Mouse (Mus musculus) liver, embryonic 15.5 days (tissue): ENCODE data around the gene Best3. TPM values are rescaled to one million over a fixed set of nuclear protein-coding genes. Genes with fewer than 3 reads are reported as not detected.

ENCODE experiments used
- ATAC-seq: fragments of 200-750 bp; cut with Nextera tagmentation; 2 replicates; pipeline ENCODE4 v1.8.0; 2017; ENCODE audit warnings: moderate number of reproducible peaks, mild to moderate bottlenecking, moderate library complexity; ENCODE audit not compliant: insufficient read depth
- H3K27ac ChIP-seq: fragments of 300-500 bp; sonication (generic); replicated peaks from 2 replicates; pipeline ENCODE4 v1.5.1; 2015; ENCODE audit warnings: mild to moderate bottlenecking, inconsistent platforms
- H3K27me3 ChIP-seq: fragments of 300-500 bp; sonication (generic); 2 replicates; pipeline ENCODE4 v1.6.1; 2015; ENCODE audit warnings: mild to moderate bottlenecking, inconsistent platforms
- H3K36me3 ChIP-seq: fragments of 300-500 bp; sonication (generic); replicated peaks from 2 replicates; pipeline ENCODE4 v1.6.1; 2015; ENCODE audit warnings: moderate library complexity, mild to moderate bottlenecking, inconsistent platforms
- H3K4me1 ChIP-seq: fragments of 300-500 bp; sonication (generic); replicated peaks from 2 replicates; pipeline ENCODE4 v1.6.1; 2015; ENCODE audit warnings: inconsistent platforms
- H3K4me2 ChIP-seq: fragments of 300-500 bp; sonication (generic); 2 replicates; pipeline ENCODE4 v1.6.1; 2015; ENCODE audit warnings: moderate library complexity, mild to moderate bottlenecking, inconsistent platforms
- H3K4me3 ChIP-seq: fragments of 300-500 bp; sonication (generic); replicated peaks from 2 replicates; pipeline ENCODE4 v1.5.1; 2015; ENCODE audit warnings: mild to moderate bottlenecking, inconsistent platforms
- H3K9ac ChIP-seq: fragments of 300-500 bp; sonication (generic); 2 replicates; pipeline ENCODE4 v1.6.1; 2015; ENCODE audit warnings: moderate library complexity, mild to moderate bottlenecking, inconsistent platforms
- H3K9me3 ChIP-seq: fragments of 300-500 bp; sonication (generic); replicated peaks from 2 replicates; pipeline ENCODE4 v1.6.1; 2016; ENCODE audit warnings: inconsistent platforms
- WGBS: fragments of 180-500 bp; shearing (Covaris S2); methylation state at CpG from one replicate; pipeline ENCODE4 v1.1.7; 2015; ENCODE audit warnings: mixed read lengths; ENCODE audit not compliant: insufficient replicate concordance; 5-methylcytosine and 5-hydroxymethylcytosine counted together
- polyA plus RNA-seq: library from polyadenylated mRNA; unstranded; fragments of >200 nt; fragmentation: Nextera tagmentation; extraction: Ambion mirVana; gene quantifications from 2 replicates; pipeline ENCODE4 v1.2.1, GENCODE M21; 2015

Best3 gene
- polyA plus RNA-seq, 1 experiment from 2014 or later, result 0.10 TPM

DNA sequence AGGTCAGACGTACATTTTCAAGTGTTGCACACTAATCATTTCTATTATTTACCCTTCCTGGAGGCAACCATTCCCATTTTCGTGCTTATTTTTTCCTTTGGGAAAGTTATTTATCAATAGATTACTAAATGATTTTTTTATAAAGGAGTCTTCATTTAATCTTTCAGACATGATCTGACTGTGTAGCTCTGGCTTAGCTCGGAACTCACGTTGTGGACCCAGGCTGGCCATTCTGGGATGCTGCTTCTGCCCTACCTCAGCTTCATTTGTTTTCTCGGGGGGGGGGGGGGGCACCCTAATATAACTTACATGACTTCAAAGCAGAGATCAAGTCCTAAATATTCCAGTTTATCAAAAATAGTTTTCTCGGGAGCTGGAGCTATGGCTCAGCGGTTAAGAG is 78.0 kb downstream of the Best3 start:
- H3K4me2 ChIP-seq, result peak overlapping the region; percentile 71
- no peaks in the 10 kb centered on the region for H3K9me3 ChIP-seq
- peaks cover 33% of the 10 kb centered on the region for H3K36me3 ChIP-seq
- WGBS, result 6% methylated on average over 7 of the region's 7 CpGs
- no peak overlapping the region for H3K9ac ChIP-seq
- peaks cover 23% of the 10 kb centered on the region for H3K4me1 ChIP-seq
- peak overlapping the region; percentile 85 for H3K4me3 ChIP-seq
- H3K27me3 ChIP-seq, result no peaks in the 10 kb centered on the region
- 0 out of 2 replicates have a peak overlapping the region, but pooled peaks have one; percentile 20 for H3K27ac ChIP-seq
- no peak for ATAC-seq

DNA sequence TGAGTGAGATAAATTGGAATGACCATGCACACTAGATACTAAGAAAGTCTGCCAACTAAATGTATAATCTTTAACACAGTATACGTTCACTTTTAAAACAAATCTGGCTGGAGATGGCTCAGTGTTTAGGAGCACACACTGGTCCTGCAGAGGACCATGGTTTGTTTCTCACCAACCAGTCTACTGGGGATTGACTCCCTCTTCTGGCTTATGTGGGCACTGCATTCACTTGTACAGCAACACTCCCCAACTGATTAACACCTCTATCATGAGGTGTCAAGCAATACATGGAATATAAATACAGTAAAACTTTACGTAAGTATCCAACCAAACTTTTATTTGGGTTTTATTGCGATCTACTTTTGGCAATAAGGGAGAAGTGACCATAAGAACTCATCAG is 83.0 kb downstream of the Best3 start:
- peaks cover 45% of the 10 kb centered on the region for H3K36me3 ChIP-seq
- no peaks in the 10 kb centered on the region for H3K9me3 ChIP-seq
- 83% methylated on average over 3 of the region's 3 CpGs for WGBS
- H3K4me3 ChIP-seq, result no peak overlapping the region
- H3K9ac ChIP-seq, result no peak overlapping the region
- H3K27ac ChIP-seq, result no peak overlapping the region
- ATAC-seq, result no peak
- peaks cover 2% of the 10 kb centered on the region for H3K4me1 ChIP-seq
- H3K4me2 ChIP-seq, result no peak overlapping the region
- H3K27me3 ChIP-seq, result no peaks in the 10 kb centered on the region

DNA sequence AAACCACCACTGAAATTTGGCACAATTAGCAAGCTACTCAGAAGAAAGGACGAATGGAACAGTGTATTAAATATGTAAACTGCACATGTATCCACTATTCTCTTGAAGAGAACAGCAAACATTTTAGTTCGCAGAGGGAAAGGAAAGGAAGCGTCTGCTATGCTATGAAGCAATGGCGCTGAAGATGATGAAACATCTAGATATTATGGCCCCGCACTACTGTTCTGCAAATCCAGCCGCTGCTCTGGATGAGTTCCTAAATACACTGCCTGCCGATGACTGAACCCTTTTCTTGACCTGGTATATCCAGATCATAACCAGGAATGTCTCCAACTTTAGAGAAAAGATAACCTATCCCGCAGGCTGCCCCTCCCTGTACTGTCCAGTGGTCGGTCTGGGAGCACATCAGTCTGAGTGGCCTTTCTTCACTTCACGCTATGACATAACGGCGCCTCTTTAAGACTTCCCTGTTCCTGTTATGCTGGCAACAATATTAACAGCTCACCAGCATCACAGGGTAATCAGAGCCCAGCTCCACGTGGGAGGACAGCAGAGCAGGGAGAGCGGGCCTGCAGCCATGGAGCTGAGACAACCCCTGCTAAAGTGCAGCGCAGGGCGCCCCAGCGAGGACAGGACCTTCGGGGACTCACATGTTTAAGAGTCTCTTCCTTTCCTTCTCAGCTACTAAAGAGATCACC is 86.2 kb downstream of the Best3 start:
- peak overlapping the region; percentile 10; the same call in 1 of the 2 replicates for H3K4me2 ChIP-seq
- ATAC-seq, result peak; percentile 13; the same call in 1 of the 2 replicates
- H3K9me3 ChIP-seq, result no peaks in the 10 kb centered on the region
- H3K4me3 ChIP-seq, result no peak overlapping the region
- H3K9ac ChIP-seq, result no peak overlapping the region
- H3K27me3 ChIP-seq, result no peaks in the 10 kb centered on the region
- no peak overlapping the region; the same call in 1 of the 2 replicates for H3K27ac ChIP-seq
- WGBS, result 86% methylated on average over 18 of the region's 18 CpGs
- H3K4me1 ChIP-seq, result no peaks in the 10 kb centered on the region
- peaks cover 74% of the 10 kb centered on the region for H3K36me3 ChIP-seq

DNA sequence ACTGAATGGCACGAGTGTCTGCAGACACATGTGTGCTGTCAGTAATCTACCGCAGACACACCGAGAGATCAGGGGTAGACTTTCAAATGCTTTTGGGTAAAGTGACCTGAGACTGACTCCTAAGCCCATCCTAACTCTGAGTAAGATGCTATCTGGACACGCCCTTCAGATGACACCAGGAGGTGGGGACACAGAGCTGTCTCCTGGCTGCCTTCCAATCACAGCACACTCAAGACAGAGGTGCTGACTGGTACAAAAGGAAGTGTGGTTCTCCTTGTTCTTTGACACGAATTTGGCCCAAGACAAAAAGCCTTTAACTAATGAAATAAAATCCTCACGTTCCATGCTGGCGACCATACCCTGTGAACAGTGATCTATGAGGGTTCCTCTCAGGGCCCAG is 87.1 kb downstream of the Best3 start:
- peaks cover under 1% of the 10 kb centered on the region; the same call in 1 of the 2 replicates for H3K4me1 ChIP-seq
- no peaks in the 10 kb centered on the region for H3K9me3 ChIP-seq
- H3K27me3 ChIP-seq, result no peaks in the 10 kb centered on the region
- WGBS, result 84% methylated on average over 7 of the region's 7 CpGs
- H3K4me2 ChIP-seq, result no peak overlapping the region
- no peak overlapping the region for H3K9ac ChIP-seq
- H3K4me3 ChIP-seq, result no peak overlapping the region
- H3K27ac ChIP-seq, result no peak overlapping the region
- no peak for ATAC-seq
- H3K36me3 ChIP-seq, result peaks cover 83% of the 10 kb centered on the region

Other genes starting within 250 kb of the Best3 start
- gene Myrfl, start 89.4 kb upstream of the Best3 start, polyA plus RNA-seq, result not detected in 2 replicates
- gene Rab3ip, start 35.5 kb upstream of the Best3 start, polyA plus RNA-seq, result 10.7 and 11.8 TPM in 2 replicates
- not detected in 2 replicates for gene Gm10271, start 13.7 kb upstream of the Best3 start, polyA plus RNA-seq
- gene Lrrc10, start 59.0 kb downstream of the Best3 start, polyA plus RNA-seq, result not detected in 2 replicates
- gene Cct2, start 77.5 kb downstream of the Best3 start, polyA plus RNA-seq, result 141 and 142 TPM in 2 replicates
- gene Frs2, start 162.2 kb downstream of the Best3 start, polyA plus RNA-seq, result 6.9 and 7.5 TPM in 2 replicates
- 34.3 and 35.7 TPM in 2 replicates for gene Yeats4, start 238.2 kb downstream of the Best3 start, polyA plus RNA-seq